Mouse (Mus musculus) embryo, embryonic 11.5 days (tissue): ENCODE measurements at regions not wholly inside any gene's neighbourhood (a gene's known extent, or its start where the extent isn't known, plus 50 kb on each side); places are given as distances from the start of the nearest gene placed in this dataset.
A peak's percentile ranks its signal among the peaks of the same experiment; 100 is the strongest.

Experiments used
- DNase-seq: peaks from one replicate; pipeline ENCODE4 v3.0.0-alpha.2; 2012; ENCODE audit warnings: low read depth, low spot score

DNA sequence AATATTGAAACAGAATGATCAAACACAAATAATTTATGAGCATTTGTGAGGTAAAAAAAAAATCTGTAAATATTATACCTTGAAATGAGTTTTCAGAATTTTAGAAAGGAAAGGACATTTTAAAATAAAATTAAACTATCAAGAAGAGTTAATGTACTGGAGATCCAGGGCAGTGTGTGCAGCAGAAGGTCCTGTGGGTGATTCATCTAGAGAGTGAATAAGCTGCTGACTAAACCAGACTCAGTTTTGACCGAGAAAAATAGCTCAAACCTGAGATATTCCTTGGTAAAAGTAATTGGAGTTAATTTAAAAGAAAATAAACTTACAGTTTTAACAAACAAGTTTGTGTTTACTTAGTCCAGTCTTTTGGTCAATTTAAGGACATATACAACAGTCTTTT, 1118.6 kb upstream of the Celf2 start:
- no peak for DNase-seq

DNA sequence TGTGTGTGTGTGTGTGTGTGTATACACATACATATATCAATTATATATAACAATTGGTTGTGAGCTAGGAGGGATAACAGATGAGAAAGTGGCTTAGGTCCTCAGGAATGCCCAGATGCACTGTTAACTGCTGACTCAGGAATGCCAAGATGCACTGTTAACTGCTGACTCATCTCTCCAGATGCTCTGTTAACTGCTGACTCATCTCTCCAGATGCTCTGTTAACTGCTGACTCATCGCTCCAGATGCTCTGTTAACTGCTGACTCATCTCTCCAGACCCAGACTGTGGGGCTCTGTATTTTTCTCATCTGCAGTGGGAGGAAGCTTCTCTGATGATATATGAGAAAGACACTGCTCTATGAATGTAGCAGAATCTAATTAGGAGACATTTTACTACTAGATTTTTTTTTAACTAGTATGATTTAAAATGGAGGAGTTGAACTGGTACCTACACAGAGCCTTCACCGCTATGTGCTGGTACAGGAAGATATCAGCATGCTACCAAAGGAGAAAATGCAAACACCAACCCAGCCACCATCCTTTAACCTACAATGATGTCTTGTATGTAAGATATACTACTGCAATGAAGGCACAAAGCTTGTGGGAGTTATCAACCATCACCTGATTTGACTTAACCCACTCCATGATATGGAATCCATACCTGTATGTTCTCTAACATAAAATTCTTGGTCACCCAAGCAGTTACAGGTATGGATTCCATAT, 1119.3 kb upstream of the Celf2 start:
- DNase-seq = no peak

DNA sequence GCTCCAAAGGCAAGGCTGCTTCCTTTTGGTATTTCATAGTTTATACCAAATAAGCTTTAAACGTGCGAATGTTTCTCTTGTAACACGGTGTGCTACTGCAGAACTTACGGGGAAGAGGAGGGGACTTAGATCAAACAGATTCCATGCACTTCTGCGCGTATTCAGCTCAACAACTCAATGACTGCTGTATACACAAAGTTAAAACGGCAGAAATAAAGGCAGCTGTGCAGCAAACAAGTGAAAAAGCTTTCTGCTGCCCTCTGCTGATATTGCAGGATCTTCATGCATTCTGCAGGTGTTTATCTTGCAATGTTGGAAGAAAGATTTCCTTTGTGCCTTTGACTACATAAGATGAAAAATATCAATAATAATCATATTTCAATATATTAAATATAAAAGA, 1128.7 kb upstream of the Celf2 start:
- DNase-seq = no peak

GRCm38 (mm10) chr2:8639282-8639681, 1129.9 kb upstream of the Celf2 start:
- DNase-seq = peak; percentile 27

DNA sequence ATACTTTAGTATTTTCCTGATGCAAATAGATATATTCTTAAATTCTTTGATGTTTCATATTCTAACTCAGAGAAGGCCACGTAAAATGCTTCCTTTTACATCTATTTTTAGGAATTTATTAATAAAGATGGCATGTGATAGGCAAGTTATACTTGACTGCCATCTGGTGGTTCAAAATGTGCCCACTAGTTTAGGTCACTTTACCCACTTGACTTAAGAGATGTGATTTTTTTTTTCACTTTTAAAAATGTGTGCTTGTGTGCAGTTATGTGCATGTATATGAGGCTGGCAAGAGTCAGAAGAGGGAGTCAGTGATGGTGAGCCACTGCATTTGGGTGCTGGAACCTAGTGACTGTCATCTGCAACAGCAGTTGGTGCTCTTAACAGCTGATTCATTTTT, 1136.1 kb upstream of the Celf2 start:
- DNase-seq = no peak

DNA sequence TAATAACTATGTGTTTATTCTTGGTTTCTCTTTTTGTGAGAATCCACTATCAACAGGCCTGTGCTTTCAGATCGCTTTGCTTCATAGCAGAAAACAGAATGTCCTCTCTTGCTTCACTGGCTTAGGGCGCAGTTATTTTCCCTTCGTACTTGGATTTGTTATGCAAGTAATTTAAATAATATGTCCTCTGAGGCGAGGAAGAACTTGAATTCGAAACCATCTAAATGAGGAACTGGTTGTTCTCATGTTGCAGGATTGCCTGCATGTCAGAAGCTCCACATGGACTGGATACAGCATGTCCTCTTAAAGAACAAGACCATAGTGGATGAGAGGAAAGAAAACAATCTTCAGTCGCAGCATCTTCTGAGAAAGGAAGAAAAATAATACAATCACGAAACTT, 1151.2 kb upstream of the Celf2 start:
- DNase-seq = no peak

GRCm38 (mm10) chr2:8673751-8674378, 1164.5 kb upstream of the Celf2 start:
- peak; percentile 61 for DNase-seq

- no peak for DNase-seq
Measured at GRCm38 (mm10) chr2:8675537-8675936, 1166.2 kb upstream of the Celf2 start.

DNA sequence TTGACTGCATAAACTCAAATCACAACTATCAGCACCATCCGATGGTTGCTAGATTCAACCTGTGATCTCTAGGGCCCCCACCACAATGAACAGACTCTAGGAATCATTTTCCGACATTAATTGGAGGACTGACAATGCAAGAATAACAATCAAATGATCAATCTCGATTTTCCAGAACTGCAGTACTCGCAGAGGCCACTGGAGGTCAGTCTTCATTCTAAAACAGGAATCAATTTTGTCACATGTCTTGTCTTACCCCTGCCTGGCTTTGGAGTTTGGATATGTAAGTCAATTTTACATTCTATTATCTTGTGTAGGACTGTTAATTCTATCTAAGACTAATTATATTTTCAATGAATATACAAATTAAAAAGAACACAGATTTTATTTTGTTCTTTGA, 1167.2 kb upstream of the Celf2 start:
- DNase-seq = no peak

DNA sequence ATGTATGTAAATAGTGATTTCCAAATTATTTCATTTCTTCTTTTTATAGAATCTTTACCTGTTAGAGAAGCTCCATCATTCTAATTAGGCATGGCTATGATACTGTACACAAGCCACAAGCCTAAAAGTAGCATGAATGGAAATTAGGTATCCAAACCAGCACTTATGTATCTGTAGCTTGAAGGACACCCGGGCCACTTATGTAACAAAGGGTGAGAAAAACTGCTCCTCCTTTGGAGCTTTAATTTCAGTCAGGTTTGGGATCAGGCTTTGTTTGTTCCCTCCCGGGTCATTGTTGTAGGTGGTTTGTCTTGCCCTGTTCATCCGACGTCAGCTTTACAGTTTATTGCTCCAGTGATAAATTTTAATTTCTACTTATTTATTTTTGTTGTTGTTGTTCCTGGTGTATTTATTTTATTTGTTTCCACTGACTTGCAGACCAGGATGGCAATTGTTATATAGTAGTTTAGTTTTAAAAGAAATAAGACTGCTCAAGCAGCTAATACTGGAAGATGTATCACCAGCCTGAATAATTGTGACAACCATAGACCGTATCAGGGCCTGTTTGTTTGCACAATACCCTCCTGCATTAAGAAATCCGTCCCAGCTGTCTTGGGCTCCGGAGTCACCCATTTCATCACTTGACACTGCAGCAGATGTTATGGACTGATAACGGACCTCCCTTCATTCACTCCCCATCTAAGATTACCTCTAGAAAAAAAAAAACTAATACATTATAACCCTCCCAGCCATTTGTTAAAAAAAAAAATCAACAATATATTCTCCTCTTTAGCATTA, 1181.7 kb upstream of the Celf2 start:
- no peak for DNase-seq

- no peak for DNase-seq
Measured at GRCm38 (mm10) chr2:8729306-8729705, 1151.7 kb upstream of the 4930412O13Rik start.

GRCm38 (mm10) chr2:8754142-8754541, 1126.9 kb upstream of the 4930412O13Rik start:
- peak; percentile 23 for DNase-seq

GRCm38 (mm10) chr2:8756546-8756945, 1124.5 kb upstream of the 4930412O13Rik start:
- DNase-seq = no peak

- DNase-seq = no peak
Measured at GRCm38 (mm10) chr2:8770636-8771035, 1110.4 kb upstream of the 4930412O13Rik start.

DNA sequence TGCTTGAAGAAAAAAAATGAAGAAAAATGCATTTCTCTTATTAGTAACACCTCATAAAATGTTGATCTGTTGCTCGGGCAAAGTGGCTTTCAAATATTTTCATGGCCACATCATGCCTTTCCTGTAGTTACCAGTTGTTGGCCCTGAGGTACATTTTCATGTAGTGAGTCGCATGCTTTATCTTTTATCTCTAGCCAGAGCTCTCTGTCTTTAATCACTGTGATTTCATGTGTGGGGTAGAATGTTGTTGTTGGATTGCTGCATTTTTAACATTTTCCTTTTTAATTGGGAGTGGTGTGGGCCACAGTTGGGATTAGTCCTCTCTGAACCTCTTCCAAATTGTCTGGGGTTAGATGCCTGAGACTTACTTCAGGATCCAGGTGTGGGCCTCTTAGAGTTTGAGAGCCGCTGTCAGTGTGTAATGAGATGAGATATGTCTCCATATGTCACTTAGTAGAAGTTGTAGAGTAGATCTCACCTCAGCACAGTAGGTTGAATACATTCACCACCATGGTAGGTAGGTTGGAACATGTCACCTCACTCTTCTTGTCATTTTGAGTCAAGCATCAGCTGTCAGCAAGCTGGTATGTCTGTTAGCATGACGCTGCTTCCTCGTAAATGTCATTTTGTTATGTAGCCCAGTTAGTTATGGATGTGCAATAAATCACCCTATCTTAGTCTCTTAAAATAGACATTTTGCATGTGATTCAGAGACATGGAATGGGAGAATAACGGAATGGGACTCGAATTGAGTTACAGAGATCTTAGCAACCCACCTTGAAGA, 1099.7 kb upstream of the 4930412O13Rik start:
- DNase-seq = no peak

DNA sequence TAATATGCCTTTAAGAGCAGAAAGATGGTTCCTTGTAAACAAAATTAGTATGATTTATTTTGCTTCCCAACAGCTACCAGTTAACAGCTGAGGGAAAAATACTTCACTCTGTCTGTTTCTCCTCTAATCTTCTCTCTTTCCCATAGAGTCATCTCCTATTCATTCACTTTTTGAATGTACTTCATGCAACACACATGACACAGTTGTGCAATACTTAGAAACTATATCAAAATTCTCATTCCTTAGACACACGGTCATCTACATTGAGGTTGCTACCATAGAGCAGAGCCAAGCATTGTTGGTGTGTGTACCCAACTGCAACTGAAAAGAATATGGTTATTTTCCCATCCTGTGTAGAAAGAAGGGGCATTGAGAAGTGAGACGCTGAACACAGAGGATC, 1098.8 kb upstream of the 4930412O13Rik start:
- DNase-seq = no peak

DNA sequence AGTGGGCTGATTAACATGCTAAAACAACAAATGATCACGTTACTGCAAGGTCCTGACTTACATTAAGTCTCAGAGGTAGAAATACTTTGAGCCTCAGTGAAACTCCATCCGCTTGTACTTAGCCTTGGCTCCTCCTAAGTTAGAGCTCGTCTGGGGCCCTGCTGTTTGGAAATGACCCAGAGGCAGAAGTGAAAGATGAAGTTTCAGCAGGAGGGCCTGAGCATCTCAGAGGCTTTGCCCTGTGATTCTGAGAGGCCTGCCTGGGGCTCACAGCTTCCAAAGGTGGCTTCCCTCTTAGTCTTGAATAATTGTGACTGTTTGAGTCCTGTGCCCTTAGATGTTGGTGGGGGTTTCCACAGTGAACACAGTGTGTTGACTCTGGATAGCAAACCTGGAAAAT, 1079.0 kb upstream of the 4930412O13Rik start:
- no peak for DNase-seq

DNA sequence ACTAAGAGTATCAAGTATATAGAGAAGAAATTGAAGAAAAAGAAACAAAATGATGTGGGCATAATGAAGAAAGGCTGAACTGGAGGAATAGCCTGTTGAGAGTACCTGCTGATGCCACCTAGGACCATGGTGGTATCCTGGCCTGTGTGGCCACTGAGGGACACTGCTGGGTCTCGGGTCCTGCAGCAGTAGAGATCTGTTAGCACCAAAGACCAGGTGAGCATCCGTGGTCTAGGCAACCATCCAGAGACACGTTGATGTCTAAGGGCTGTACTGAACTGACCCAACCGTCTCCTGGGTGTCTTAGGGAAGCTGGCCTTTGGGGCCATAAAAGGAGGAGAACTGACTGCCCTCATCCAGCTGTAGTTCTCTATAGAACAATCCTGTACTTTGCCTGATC, 1071.4 kb upstream of the 4930412O13Rik start:
- DNase-seq = no peak

DNA sequence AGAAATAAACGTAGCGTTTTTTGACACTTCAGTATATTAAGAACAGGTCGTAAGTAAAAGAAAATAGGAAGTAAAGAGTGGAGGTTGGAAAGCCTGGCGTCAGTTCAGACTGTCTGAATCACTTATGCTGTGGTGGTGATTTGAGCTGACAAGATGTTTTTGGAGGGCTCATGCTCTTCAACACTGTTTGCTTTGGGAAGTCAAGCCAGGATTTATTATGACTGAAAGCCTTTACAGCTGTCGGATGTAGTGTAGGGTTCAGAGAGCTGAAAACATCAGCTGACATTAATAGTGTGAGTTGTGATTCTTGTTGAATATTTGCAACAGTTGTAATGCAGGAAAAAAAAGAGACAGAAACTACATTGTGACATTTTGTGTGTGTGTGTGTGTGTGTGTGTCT, 1062.9 kb upstream of the 4930412O13Rik start:
- DNase-seq = no peak

- peak; percentile 11 for DNase-seq
Measured at GRCm38 (mm10) chr2:8825406-8825805, 1055.6 kb upstream of the 4930412O13Rik start.
